Mouse (Mus musculus): ENCODE data around the gene Dlgap5.

Gene Dlgap5

DNA sequence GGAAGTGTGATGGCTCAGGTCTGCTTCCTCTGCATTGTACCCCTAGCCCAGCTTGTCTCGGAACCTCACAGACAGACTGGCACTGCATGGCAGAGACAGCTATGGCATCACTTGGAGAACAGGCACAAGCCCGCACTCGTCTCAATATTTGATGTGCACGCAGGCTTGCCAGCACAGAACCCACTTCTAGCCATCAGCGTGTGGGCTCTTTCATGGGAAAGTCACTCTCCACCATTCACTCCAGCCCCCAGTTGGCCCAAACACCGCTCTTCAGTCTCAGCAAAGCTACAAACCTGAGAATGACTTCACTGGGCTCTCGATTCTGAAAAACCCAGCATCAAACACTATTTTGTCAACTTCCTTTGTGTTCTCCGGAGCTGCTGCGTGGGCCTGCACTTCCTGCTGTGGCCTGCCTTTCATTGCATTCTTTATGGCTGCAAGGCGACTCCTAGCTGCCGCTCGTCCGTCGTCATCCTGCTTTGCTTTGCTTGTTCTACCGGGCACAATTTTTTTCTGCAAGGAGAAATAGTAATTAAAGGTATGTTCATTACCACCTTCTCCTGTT lies 22.7 kb downstream of the Dlgap5 start:
- DNase-seq (ENCODE audit: low spot score): peak; percentile 48

DNA sequence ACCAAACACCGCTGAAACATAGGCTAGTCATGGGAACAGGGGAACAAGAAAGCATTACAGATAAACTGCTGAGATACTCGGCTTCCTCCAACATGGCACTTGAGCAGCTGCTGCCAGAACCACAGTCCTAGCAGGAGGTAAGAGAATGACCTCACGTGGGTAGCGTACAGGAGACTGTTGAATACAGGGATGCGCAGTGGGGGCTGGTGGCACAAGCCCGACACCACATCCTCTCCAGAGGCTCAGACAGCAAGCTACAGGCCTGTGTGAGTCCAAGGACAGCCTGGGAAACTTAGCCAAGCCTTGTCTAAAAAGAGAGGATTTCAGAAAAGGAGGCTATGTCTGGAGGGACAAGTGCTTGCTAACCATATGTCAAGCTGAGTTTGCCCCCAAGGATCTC lies 23.2 kb downstream of the Dlgap5 start:
- DNase-seq (ENCODE audit: low spot score): no peak

DNA sequence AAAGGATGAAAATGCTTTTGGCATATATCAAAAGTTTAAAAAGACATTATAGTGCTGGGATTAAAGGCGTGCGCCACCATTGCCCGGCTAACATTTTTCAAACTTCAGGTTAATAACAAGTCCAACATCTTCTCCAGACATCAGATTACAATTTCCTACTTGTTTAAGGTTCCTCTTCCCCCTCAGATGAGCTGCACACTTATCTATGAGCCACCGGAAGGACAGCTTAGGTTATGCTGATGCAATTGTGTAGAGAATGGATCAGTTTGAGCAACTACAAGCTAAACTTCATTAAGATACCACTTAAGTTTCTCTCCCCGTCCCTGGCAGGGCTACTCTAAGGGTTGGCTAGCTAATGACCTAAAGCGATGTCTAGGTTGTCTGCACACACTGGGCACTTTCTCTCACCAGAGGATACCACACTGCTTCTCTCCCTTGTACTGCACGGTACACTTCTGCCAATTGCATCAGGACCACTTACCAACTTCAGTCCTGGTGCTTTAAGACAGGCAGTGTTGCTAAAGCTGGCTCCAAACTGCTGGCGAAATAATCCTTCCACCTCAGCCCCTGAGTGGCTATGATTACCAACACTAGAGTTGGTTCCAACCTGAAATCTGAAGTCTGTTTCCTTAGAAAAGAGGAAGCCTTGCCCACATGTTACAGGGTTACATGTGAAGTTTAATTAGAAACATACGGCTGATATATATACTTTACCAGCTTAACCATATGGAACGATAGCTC lies 24.7 kb downstream of the Dlgap5 start:
- DNase-seq (ENCODE audit: low spot score): no peak

DNA sequence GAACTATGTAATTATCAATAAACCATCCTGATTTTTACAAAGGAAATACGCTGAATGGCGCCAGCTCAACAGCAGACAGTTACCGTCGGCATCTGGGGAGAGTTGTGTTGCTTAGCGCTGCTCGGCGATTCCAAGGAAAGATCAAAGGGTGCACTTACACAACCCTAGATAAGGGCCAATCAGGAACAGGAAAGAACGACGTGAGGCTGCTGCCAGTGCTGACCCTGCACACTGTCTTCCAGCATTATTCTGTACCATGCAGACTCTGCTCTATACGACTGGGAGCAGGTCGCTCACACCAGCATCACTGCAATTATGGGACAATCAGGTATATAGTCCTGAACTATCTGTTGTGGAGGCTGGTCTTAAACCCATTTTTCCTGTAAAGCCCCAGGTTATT lies 32.1 kb downstream of the Dlgap5 start:
- no peak for DNase-seq (ENCODE audit: low spot score)

DNA sequence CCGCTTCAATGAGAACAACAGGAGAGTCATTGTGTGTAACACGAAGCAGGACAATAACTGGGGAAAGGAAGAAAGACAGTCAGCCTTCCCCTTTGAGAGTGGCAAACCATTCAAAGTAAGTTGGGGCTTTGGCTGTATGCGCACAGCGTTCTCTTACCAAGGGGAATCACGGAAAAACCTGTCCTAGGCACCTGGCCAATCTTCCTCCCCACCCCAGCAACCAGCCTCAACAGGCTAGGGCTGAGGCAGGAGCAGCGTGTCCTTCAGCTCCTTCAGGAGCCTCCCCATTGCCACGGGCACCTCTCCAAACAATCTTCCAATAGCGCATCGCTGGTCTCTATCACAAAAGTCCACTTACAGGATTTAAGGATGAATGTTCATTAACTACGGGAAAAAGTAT lies 33.6 kb downstream of the Dlgap5 start:
- DNase-seq (ENCODE audit: low spot score): no peak

DNA sequence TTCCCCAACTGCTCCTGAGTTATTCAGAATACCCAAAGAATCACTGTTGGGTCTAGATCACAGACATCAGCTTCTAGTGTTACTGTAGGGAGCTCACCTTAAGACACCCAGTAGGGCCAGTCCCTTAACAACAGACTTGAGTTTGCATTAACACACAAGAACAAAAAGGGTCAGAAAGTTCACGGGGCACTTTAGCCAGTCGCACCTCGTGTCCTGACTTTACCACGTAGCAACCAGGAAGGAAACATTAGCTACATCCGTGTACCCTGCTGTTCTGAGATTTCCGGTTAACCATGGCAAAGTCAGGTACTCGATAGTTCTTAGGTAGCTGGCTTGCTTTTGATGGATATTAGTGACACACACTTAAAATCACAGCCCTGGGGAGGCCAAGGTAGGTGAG lies 34.3 kb downstream of the Dlgap5 start:
- DNase-seq (ENCODE audit: low spot score): no peak

DNA sequence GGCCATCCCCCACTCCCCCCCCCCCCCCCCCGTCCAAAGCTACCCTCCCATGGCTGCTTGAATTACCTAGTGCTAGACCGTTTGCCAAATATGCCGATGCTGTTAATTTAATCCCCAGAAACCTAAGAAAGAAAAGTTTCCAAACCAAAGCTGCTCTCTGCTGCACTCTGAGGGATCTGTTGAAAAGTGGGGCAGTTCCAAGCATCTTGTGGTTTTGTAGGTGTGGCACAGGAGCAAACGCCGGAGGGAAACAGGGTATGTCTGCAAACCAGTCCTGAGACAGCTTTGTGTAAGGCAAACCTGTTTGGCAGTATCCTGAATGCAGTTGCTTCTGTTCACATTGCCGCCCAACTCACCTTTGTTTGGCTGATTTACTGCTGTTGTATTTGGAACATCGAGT lies 39.9 kb downstream of the Dlgap5 start:
- DNase-seq (ENCODE audit: low spot score): no peak

DNA sequence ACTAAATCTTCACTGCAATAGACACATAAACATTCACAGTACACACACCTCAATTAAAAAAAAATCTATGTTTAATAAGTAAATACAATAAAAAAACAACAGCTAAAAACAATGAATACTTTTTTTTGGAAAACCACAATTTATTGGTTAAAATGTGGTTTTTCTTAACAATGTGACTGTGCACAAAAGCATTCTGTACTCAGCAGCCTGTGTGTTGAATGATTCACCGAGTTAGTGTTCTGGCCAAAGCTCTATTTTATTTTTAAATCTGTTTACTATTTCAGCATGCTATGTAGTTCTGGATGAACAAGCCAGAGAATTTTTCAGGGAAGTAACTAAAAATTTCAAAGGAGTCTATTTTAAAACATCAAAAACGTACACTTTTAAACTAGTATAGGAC lies 41.7 kb downstream of the Dlgap5 start:
- no peak for DNase-seq (ENCODE audit: low spot score)

DNA sequence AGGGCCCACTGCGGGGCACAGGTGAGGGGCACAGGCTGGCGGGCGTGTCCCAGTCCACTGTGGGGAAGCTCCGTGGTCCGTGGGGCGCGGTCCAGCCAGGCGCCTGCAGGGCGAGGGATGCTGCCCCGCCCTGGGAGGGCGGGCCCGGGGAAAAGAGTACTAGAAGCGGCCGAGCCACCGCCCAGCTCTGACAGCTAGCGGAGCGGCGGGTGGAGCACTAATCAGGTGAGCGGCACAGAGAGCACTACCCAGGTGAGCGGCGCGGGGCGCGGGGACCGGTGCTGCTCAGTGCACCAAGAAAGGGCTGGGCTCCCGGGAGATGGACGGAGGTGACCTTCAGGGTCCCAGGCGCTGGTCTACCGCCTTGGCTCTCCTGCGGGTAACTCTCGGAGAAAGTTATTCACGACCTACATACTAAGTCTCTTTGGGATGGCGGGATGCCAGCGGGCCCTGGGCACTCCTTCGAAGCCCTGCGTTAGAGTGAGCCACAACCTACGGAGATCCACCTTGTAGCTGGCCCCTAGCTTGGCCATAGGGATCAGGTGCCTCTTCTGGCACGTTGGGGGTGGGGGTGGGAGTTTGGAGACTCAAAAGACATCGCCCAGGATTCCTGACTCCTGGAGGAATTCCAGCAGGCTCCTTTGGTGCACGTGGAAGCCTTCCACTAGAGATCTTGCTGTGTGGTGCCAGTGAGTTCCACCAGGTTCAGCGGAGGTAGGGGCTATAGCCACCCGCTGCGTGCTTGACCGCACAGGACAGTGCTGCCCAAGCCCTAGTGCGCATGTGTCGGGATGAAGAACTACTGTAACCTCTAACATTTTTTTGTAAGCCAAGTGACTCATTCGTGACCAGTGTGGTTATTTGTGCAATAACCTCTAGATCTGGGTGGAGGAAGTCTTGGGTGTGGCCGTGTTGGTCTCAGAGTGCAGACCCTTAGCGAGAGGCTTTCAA lies 44.2 kb downstream of the Dlgap5 start:
- peak; percentile 74 for DNase-seq (ENCODE audit: low spot score)

DNA sequence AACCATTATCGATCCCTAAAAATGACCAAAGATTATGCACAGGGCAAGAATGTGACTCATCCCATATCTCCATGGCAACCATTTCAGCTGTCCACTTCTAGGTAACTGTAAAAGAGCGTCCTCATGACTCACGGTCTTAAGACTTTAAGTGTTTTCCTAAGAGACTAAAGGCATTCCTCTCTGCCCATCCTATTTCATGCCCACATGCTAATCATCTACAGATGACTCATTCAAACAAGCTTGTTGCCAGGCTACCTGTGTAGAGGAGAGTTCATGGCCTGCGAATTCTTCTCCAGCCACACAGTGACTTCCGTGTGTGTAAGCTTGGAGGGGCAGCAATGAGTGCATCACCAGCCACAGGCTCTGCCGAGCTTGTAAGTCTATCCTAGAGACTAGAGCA lies 46.5 kb downstream of the Dlgap5 start:
- peak; percentile 68 for DNase-seq (ENCODE audit: low spot score)

DNA sequence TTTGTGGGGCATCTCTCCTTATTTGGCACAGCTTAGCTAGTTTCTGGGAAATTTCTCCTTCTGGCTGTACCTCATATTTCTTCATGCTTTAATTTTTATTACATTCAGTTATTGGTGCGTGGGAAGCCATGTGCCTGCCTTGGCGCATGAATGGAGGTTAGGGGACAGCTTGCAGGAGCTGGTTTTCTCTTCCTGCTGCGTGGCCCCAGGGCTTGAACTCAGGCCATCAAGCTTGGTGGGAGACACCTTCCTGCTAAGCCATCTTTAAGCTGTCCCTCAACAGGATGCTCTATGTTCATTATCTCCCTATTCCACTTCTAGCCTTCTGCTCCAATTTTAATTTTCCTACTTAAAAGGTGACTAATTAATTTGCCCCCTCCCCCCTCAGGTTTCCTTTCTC lies 47.4 kb downstream of the Dlgap5 start:
- DNase-seq (ENCODE audit: low spot score): no peak

DNA sequence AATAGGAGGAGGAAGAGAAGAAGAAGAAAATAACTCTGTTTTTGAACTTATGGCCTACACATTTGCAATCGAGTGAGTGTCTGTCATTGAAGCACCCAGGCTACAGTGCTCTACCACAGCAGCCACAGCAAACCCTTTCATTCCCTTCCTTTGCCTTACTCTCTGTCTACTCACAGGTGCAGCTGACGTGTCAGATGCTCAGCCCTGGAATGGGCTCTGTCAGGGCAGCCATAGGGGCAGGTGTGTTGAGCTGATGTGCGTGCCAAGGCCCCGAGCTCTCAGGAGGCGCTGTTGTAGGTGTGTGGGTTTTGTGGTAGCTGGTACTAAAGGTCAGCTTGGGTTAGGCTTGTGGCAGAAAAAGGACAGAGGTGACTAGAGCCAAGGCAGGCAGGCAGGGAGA lies 48.5 kb downstream of the Dlgap5 start:
- no peak for DNase-seq (ENCODE audit: low spot score)

DNA sequence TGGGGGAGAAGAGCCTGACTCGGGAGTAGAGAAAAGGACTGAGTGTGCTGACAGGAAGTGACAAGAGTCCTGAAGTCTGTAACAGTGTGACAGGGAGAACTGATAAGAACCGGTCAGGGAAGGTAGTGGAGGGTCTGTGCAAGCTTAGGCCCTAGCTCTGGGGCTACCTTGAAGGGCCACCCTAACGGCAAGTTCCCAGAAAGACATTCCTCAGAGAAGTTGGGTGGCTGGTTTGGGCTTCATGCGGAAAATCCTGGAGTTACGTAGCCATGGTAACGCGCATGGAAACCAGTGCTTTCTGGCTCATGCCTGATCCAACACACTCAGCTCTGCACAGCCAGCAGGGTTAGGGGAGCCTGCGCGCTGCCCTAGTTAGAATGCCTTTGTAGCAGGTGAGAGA lies 50.7 kb downstream of the Dlgap5 start, which contains the start of gene Lgals3:
Gene Lgals3, plus strand, starts transcription at position 291 of the 400 bp plus-strand sequence.
- DNase-seq (ENCODE audit: low spot score): peak; percentile 45

DNA sequence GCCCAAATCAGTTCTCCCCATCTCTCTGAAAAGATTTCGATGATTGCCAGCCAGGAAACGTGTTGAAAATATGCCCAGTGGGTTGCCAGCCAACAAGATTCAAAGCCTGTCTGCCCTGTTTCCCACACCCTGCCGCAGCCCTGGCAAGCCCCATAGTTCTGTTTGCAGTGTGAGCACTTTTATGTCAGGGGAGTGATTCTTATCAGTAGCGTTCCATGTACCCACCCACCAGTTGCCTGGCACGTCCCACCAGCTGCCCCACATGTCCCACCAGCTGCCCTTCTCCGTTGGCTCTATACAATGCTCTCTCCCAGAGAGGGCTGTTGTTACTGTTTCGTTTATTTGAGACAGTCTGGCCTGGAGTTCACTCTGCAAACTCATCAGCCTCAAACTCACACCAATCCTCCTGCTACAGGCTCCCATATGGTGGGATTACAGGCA lies 51.3 kb downstream of the Dlgap5 start:
- no peak for DNase-seq (ENCODE audit: low spot score)

DNA sequence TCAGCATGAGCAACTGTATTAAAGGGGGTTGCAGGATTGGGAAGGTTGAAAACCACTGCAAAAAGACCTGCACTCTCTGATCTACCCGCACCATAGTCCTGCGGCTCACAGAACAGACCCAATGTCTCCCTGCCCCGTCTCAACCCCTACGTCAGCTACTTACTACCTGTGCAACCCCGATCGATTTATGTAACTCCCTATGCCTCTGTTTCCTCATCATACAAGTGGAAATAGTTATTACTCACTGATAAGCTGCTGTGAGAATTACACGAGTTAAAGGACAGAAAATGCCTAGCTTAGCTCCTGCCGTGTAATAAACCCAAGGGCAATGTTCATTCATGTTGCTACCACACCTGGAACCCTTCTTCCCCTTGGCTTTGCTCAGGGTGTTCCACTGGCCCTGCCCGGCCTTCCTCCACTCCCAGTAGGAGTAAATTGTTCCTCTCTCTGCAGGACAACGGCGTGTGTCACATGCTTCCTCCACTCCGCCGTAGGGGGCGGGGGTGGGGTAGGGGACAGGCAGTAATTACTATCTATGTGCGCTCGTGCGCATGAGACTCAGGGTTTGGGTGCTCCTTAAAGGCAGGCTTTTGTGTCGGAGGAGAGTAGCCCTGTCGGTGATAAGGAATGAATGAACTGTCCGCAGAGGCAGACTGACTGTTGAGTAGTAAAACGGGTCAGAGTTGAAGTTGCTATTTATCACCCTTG lies 53.3 kb downstream of the Dlgap5 start:
- DNase-seq (ENCODE audit: low spot score): peak; percentile 28

DNA sequence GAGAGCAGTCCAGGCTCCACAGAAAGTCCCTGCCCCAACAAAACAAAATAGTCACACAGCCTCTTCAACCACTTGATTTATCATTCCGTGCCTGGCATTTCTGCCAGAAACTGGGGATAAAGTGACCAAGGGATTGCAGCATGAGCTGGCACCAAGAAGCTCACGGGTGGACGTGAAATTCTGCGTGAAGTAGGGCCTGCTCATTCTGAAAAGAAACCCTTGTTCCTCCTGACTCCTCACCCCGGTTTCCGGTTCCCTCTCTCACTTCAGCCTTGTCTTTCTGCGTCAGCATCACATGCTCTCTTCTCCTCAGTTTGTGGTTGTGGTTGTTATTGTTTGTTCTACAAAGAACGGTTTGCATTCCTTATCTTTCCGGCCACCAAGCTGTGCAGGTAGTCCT lies 56.3 kb downstream of the Dlgap5 start:
- DNase-seq (ENCODE audit: low spot score): no peak

DNA sequence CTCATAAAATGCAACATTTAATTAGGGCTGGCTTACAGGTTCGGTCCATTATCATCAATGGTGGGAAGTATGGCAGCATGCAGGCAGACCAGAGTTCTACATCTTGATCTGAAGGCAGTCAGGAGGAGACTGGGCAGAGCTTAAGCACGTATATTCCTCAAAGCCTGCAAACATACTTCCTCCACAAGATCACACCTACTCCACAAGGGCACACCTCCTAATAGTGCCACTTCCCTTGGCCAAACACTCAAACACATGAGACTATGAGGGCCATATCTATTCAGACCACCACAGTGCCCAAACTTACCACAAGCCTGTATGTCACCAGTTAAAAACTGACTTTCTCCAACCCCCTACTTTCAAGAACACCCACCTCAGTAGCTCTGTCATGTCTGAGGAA lies 56.8 kb downstream of the Dlgap5 start:
- no peak for DNase-seq (ENCODE audit: low spot score)

DNA sequence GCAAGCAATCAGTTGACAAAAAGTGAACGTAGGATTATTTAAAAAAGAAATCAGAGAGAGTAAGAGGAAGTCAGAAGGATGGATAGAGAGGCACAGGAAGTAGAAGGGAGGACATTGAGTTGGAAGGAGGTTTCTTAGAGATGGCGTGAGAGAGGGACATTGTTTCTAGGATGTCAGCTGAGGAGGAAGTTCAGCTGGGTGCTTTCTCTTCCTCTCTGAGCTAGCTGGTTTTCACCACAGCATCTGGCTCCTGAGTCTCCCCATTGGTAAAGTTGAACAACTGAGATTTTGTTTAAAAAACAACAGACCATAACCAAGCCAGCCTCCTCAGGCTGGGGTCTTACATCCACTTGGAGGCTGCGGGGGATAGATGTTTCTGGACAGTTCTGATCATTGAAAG lies 58.6 kb downstream of the Dlgap5 start:
- no peak for DNase-seq (ENCODE audit: low spot score)

DNA sequence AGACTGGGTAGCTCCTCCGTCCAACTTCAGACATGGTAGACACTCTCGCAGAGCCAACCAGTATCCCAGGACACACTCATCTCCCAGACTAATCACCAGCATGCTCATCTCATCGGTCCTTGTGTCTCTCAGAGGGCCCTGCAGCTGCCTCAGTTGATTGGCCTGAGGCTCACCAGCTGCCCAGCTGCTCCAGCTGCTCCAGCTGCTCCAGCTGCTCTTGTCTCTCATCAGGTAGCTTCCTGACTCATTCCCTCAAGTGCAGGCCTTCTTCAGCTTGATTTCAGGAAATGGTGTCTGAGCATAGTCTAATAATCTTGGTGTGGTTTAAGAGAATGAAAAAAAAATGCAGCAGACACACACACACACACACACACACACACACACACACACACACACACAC lies 61.6 kb downstream of the Dlgap5 start:
- DNase-seq (ENCODE audit: low spot score): no peak

DNA sequence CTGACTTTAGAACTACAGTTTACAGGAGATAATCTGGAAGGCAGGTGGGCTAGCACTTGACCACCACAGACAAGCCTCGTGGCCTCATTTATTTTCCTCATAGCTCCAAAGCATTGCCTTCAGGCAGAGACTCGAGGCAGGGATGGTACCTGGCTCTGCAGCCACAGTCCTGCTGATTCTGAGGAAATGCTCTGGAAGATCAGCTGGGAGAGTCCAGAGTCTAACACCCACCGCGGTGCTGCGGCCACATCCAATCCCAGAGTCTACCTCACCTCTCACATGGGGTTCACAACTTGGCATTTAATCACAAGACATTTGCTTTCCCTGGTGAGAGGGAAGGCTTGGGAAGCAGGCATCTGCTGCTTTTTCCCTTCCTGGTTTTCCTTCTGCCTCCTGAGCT lies 63.3 kb downstream of the Dlgap5 start:
- DNase-seq (ENCODE audit: low spot score): no peak

DNA sequence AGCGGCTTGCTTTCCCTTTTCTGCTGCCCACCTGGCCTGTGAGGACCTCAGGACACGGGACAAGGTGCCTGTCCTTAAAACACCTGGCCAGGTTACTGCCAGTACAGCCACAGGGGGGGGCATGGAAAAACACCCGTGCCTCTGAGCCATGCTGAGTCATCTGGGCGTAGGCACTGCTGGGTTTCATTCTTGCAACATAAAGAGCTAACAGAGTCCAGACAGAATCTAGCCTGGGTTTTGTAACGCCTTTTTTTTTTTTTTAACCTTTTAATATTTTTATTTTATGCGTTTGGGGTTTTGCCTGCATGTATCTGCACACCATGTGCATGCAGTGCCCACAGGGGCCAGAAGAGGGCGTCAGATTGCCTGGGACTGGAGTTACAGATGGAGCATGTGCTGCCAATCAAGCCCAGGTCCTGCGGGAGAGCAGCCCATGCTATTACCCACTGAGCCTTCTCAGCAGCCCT lies 64.1 kb downstream of the Dlgap5 start:
- peak; percentile 61 for DNase-seq (ENCODE audit: low spot score)

DNA sequence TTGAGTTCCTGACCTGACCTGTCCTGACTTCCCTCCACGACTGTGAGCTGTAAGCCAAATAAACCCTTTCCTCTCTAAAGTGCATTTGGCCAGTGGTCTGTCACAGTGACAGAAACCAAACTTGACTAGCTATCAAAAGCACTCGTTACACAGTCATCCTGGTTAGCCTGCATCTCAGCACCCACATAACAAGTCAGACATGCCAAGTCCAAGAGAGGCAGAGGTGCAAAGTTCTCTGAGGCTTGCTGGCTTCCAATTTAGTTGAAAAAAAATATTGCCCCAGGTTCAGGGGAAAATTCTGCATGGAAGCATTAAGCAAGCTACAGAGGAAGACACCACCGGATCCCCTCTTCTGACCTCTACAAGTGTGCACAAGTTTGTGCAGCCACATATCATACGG lies 65.0 kb downstream of the Dlgap5 start:
- DNase-seq (ENCODE audit: low spot score): no peak

Data from lung, postnatal 25 days (tissue).